Mouse (Mus musculus): ENCODE measurements at regions not wholly inside any gene's neighbourhood (a gene's known extent, or its start where the extent isn't known, plus 50 kb on each side); places are given as distances from the start of the nearest gene placed in this dataset.

GRCm38 (mm10) chr10:118976447-118976846 lies 106.4 kb upstream of the Dyrk2 start:
- Histone ChIP-seq H3K27ac (no peak overlapping the region), H3K4me3 (no peak overlapping the region)
- DNase-seq, result no peak
- intact Hi-C loops (cut with DNase I), result no loop called here
- no peak for TF ChIP-seq CTCF (IDR thresholded peaks at IDR 0.05)

DNA sequence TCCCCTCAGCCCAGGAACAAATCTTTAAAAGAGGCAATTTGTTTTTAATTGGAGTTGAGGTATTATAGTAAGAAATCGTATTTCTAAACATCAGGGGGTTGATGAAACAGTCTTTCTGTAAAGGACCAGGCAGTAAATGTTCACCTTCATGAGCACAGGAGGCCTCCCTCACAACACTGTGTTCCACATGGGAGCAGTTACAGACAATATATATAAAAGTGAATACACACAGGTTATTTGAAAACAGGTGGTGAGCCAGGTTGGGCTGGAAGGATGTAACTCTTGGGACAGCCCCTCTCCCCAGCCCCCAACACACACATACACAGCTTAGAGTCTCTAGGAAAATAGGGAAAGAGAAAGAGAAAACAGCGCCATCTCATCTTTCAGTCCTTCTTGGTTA lies 105.8 kb upstream of the Dyrk2 start:
- no peak for TF ChIP-seq CTCF (IDR thresholded peaks at IDR 0.05)
- Histone ChIP-seq H3K4me3 (no peak overlapping the region), H3K27ac (no peak overlapping the region)
- intact Hi-C loops (cut with DNase I), result no loop called here
- no peak for DNase-seq

- H3K4me3 ChIP-seq, result no peak overlapping the region
- H3K27ac ChIP-seq, result no peak overlapping the region
- no peak for DNase-seq
- intact Hi-C loops (cut with DNase I), result no loop called here
- no peak for TF ChIP-seq CTCF (IDR thresholded peaks at IDR 0.05)
Measured at GRCm38 (mm10) chr10:118973324-118973723, 103.3 kb upstream of the Dyrk2 start.

GRCm38 (mm10) chr10:118972626-118973025 lies 102.6 kb upstream of the Dyrk2 start:
- no peak for DNase-seq
- no peak overlapping the region for H3K27ac ChIP-seq
- intact Hi-C loops (cut with DNase I), result no loop called here
- TF ChIP-seq CTCF (IDR thresholded peaks at IDR 0.05), result no peak
- no peak overlapping the region for H3K4me3 ChIP-seq

- Histone ChIP-seq H3K4me3 (no peak overlapping the region), H3K27ac (peak overlapping the region; percentile 38; the same call in 1 of the 2 replicates)
- peak; percentile 64 for DNase-seq
- intact Hi-C loops (cut with DNase I), result no loop called here
- TF ChIP-seq CTCF (IDR thresholded peaks at IDR 0.05), result no peak
Measured at GRCm38 (mm10) chr10:118970457-118971175, 100.6 kb upstream of the Dyrk2 start.

DNA sequence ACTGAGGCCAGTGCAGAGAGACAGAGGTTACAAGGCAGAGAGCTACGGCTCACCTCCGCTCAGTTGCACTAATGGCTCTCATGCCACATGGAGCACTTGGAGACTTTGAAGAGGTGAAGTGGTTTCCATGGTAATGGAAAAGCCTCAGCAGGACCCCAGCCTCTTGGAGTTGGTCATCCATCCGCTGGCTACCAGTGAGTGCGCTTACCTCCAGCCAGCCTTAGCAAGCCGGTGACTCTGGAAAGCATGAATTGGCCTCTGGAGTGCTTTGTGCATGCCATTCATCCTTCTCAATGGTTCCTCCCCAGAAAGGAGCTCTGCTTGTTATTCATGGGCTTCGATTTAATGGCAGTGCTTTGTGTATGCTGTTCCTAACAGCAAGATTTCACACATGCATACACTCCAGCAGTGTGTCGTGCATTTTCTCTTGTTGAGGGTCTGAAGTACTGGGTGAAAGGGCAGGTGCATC lies 91.7 kb upstream of the Dyrk2 start:
- H3K27ac ChIP-seq, result no peak overlapping the region
- DNase-seq, result no peak
- no peak overlapping the region for H3K4me3 ChIP-seq
- TF ChIP-seq CTCF (IDR thresholded peaks at IDR 0.05), result no peak
- intact Hi-C loops (cut with DNase I), result no loop called here

DNA sequence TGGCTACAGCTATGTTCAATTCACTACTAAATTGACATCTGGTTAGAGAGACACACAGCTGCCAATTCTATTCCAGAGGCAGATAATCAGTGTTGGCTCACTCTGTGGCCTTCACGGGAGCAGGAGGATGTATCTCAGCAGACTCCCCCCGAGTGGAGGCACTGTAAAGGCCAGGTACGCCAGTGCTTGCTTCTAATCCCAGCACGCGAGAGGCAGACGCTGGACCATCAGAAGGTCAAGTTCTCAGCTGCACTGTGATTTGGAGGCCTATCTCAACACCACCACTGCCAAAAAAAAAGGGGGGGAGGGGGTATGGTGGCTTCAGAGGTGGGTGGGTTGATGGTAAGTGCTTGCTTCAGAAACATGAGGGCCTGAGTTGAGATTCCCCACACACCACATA lies 90.1 kb upstream of the Dyrk2 start:
- DNase-seq, result no peak
- intact Hi-C loops (cut with DNase I), result no loop called here
- TF ChIP-seq CTCF (IDR thresholded peaks at IDR 0.05), result no peak
- Histone ChIP-seq H3K4me3 (no peak overlapping the region), H3K27ac (no peak overlapping the region)

DNA sequence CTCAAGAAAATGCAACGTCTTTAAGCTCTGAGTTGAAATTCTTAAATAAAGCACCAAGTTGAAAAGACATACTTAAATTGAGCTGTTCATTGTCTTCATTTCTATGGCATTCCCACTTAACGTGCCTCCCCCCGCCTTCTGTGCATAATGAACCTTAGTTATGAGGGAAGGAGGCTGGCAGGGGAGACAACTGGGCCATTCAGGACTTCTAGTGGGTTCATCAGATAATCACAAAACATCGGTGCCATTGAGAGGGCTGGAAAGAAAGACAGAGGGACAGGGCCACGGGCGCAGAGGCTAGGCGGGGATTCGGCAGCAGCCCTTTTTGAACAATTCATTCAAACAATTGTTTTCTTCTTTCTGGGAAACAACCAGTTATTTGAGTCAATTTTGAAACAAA lies 89.6 kb upstream of the Dyrk2 start:
- DNase-seq, result no peak
- Histone ChIP-seq H3K27ac (no peak overlapping the region), H3K4me3 (no peak overlapping the region)
- no peak for TF ChIP-seq CTCF (IDR thresholded peaks at IDR 0.05)
- intact Hi-C loops (cut with DNase I), result no loop called here

GRCm38 (mm10) chr10:118956352-118956751 lies 86.3 kb upstream of the Dyrk2 start:
- peak overlapping the region; percentile 9; the same call in 1 of the 2 replicates for H3K4me3 ChIP-seq
- no peak for DNase-seq
- no peak overlapping the region for H3K27ac ChIP-seq
- no peak for TF ChIP-seq CTCF (IDR thresholded peaks at IDR 0.05)
- intact Hi-C loops (cut with DNase I), result no loop called here

DNA sequence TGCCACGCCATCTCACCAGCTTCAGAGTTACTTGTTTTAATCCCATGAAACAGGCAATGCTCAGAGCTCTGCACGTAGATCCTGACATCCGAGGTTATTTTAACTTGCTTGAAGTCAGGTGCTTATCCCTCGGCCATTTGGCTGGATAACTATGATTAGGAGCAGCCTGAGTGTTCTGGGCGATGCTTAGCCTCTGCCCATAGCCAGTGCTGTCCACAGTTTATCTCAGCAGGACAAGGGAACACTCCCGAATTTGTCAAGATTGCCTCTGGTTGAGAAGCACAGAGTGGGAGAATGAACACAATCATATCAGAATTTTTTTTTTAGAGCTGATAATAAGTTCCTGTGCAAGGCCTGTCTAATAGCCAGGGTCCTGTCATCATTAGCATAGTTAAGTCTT lies 83.4 kb upstream of the Dyrk2 start:
- TF ChIP-seq CTCF (IDR thresholded peaks at IDR 0.05), result no peak
- no peak overlapping the region for H3K4me3 ChIP-seq
- intact Hi-C loops (cut with DNase I), result no loop called here
- DNase-seq, result no peak
- no peak overlapping the region for H3K27ac ChIP-seq

- DNase-seq, result no peak
- TF ChIP-seq CTCF (IDR thresholded peaks at IDR 0.05), result no peak
- intact Hi-C loops (cut with DNase I), result no loop called here
- H3K27ac ChIP-seq, result no peak overlapping the region
- H3K4me3 ChIP-seq, result no peak overlapping the region
Measured at GRCm38 (mm10) chr10:118952756-118953155, 82.7 kb upstream of the Dyrk2 start.

DNA sequence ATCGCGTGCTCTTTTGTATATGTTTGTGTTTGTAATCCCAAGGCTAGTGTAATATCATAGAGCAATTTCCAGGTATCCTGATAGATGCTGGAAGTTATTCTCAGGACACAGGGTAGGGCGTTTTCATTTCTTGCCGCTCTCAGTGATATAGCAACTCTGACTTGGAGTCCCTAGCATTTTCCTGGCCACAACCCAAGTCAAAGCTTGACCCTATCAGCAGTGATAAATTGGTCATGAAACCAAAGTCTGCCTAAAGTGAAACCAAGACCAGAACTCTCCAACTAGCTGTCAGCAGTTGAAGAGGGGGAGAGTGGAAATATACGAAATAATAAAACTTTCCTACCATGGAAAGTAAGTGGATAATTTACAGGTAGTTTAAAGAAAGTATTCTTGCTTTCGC lies 77.7 kb upstream of the Dyrk2 start:
- intact Hi-C loops (cut with DNase I), result no loop called here
- TF ChIP-seq CTCF (IDR thresholded peaks at IDR 0.05), result no peak
- Histone ChIP-seq H3K4me3 (peak overlapping the region; percentile 31), H3K27ac (peak overlapping the region; percentile 82)
- peak; percentile 60 for DNase-seq

DNA sequence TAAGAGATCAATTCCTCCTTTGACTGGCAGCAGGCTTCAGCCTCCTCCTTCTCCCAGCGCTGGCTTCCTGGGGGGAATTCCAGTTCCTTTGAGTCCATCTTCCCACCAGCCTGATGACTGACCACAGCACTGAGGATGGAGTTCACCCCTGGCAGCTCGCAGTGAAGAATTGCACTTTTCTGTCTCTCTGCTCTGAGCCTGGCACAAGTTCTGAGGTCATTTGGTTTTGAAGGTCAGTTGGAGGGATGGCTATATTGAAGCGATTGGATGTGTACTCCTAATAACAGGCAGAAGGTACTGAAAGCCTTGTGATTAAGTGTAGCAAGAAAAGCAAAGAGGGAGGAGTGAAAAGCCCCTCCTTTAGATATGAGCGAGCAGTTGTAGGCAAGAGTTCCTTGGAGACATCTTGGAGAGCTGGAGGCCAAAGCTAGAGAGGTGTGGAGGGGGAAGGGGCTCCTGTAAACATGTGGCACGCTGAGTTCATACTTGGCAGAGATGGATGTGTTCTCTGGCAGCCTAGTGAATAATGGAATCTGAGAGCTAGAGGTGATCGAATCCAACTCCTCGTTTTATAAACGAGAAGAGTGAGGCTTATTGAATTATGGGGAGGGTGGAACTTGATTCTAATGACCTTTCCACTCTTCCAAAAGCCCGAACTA lies 77.1 kb upstream of the Dyrk2 start:
- TF ChIP-seq CTCF (IDR thresholded peaks at IDR 0.05), result no peak
- H3K4me3 ChIP-seq, result peak overlapping the region; percentile 31
- peak; percentile 55 for DNase-seq
- intact Hi-C loops (cut with DNase I), result no loop called here
- H3K27ac ChIP-seq, result peak overlapping the region; percentile 82

- no peak for TF ChIP-seq CTCF (IDR thresholded peaks at IDR 0.05)
- intact Hi-C loops (cut with DNase I), result no loop called here
- DNase-seq, result no peak
- Histone ChIP-seq H3K27ac (no peak overlapping the region), H3K4me3 (no peak overlapping the region)
Measured at GRCm38 (mm10) chr10:118927316-118927715, 57.3 kb upstream of the Dyrk2 start.
